Mouse (Mus musculus) adrenal gland, postnatal 36 days (tissue): Measurements from ENCODE around the gene Snx12. TPM values are rescaled to one million over a fixed set of nuclear protein-coding genes. Genes with fewer than 3 reads are reported as not detected.
"Not testable (repeated sequence)": the region's sequence is repeated elsewhere in the genome, so short reads cannot be mapped to it uniquely, and the experiment has no call there.

ENCODE experiments used
- DNase-seq, 2 experiments: peaks; one replicate each; pipeline ENCODE4 v3.0.0; 2021; ENCODE audit warnings: mixed read lengths in 1 of 2
- total RNA-seq, 2 experiments: library from RNA; stranded (reverse); gene quantifications; 2 replicates each; pipeline ENCODE4 v1.2.3; 2021

The Snx12 gene
- total RNA-seq, 2 experiments from 2014 or later, result 49.9 to 52.0 TPM

- no peak for DNase-seq
Observed at GRCm38 (mm10) chrX:101147506-101147905, 74.9 kb downstream of the Snx12 start.

GRCm38 (mm10) chrX:101131992-101132791 lies 90.2 kb downstream of the Snx12 start:
- DNase-seq, result no peak

GRCm38 (mm10) chrX:101131001-101131400 lies 91.4 kb downstream of the Snx12 start:
- peak; percentile 63 to 73 for DNase-seq

- DNase-seq, result no peak
Observed at GRCm38 (mm10) chrX:101128559-101128958, 93.8 kb downstream of the Snx12 start.

- no peak for DNase-seq
Observed at GRCm38 (mm10) chrX:101126977-101127376, 95.4 kb downstream of the Snx12 start.

GRCm38 (mm10) chrX:101126474-101126955 lies 95.8 kb downstream of the Snx12 start:
- DNase-seq, result peak; percentile 38 to 48

- DNase-seq, result no peak
Observed at GRCm38 (mm10) chrX:101120546-101120945, 101.8 kb downstream of the Snx12 start.

GRCm38 (mm10) chrX:101085920-101086319 lies 136.4 kb downstream of the Snx12 start, which contains the start of gene Slc7a3:
Slc7a3 (minus strand) TSS chrX:101086020.
- DNase-seq, result no peak

GRCm38 (mm10) chrX:101085211-101085610 lies 137.2 kb downstream of the Snx12 start:
- not testable (repeated sequence) for DNase-seq

GRCm38 (mm10) chrX:101084192-101084591 lies 138.2 kb downstream of the Snx12 start:
- no peak for DNase-seq

GRCm38 (mm10) chrX:101065245-101065644 lies 157.1 kb downstream of the Snx12 start:
- DNase-seq, result no peak

GRCm38 (mm10) chrX:101063503-101063902 lies 158.9 kb downstream of the Snx12 start:
- DNase-seq, result peak; percentile 18 to 33

GRCm38 (mm10) chrX:101059541-101059940 lies 162.8 kb downstream of the Snx12 start, which contains the start of gene Tex11:
Tex11 (minus strand) TSS chrX:101059667.
- DNase-seq, result no peak

Other genes with a start within 250 kb of the Snx12 start
- under 1 TPM in 1 of 2 experiments, not detected in 1; 0.13 TPM for gene Tex11, start 162.9 kb downstream of the Snx12 start, total RNA-seq
- gene Slc7a3, start 136.5 kb downstream of the Snx12 start, total RNA-seq, result under 1 TPM; 0.40 to 0.79 TPM
- gene Foxo4, start 32.0 kb upstream of the Snx12 start, total RNA-seq, result 10 to 100 TPM; 28.1 to 35.2 TPM
- gene Gm614, start 41.4 kb upstream of the Snx12 start, total RNA-seq, result not detected
- gene Il2rg, start 45.7 kb upstream of the Snx12 start, total RNA-seq, result 10 to 100 TPM in 1 of 2 experiments, 1 to 10 TPM in 1; 5.7 to 10.2 TPM
- gene Gm20489, start 46.5 kb upstream of the Snx12 start, total RNA-seq, result not detected
- gene Med12, start 51.5 kb upstream of the Snx12 start, total RNA-seq, result 10 to 100 TPM; 32.2 to 35.1 TPM
- gene Nlgn3, start 76.6 kb upstream of the Snx12 start, total RNA-seq, result 10 to 100 TPM; 18.5 to 28.4 TPM
- under 1 TPM in 1 of 2 experiments, not detected in 1; 0.20 TPM for gene Gjb1, start 153.8 kb upstream of the Snx12 start, total RNA-seq
- 10 to 100 TPM; 65.0 to 66.3 TPM for gene Zmym3, start 198.3 kb upstream of the Snx12 start, total RNA-seq
- 100 to 1,000 TPM; 185 to 193 TPM for gene Nono, start 206.8 kb upstream of the Snx12 start, total RNA-seq
- under 1 TPM; 0.63 to 0.66 TPM for gene Itgb1bp2, start 226.5 kb upstream of the Snx12 start, total RNA-seq